Mouse (Mus musculus) layer of hippocampus, postnatal 36 days (tissue): ENCODE data around the gene Exo5. TPM values are rescaled to one million over a fixed set of nuclear protein-coding genes. Genes with fewer than 3 reads are reported as not detected.
A peak's percentile ranks its signal among the peaks of the same experiment; 100 is the strongest.

Source experiments
- DNase-seq, 2 experiments: peaks; one replicate each; pipeline ENCODE4 v3.0.0; 2022
- total RNA-seq, 2 experiments: library from RNA; stranded (reverse); gene quantifications; 2 replicates each; pipeline ENCODE4 v1.2.3; 2021

Gene Exo5
- total RNA-seq = 10 to 100 TPM; 11.6 to 13.0 TPM

GRCm38 (mm10) chr4:120924554-120925299 lies at the start of gene Exo5:
Gene Exo5, minus strand, starts transcription at chr4:120925017.
- DNase-seq = peak; percentile 84 to 86

GRCm38 (mm10) chr4:120971842-120972241 lies 47.0 kb upstream of the Exo5 start:
- no peak for DNase-seq

GRCm38 (mm10) chr4:120969382-120970146 lies 44.7 kb upstream of the Exo5 start:
- DNase-seq = peak in 1 of 2 experiments; percentile 26

DNA sequence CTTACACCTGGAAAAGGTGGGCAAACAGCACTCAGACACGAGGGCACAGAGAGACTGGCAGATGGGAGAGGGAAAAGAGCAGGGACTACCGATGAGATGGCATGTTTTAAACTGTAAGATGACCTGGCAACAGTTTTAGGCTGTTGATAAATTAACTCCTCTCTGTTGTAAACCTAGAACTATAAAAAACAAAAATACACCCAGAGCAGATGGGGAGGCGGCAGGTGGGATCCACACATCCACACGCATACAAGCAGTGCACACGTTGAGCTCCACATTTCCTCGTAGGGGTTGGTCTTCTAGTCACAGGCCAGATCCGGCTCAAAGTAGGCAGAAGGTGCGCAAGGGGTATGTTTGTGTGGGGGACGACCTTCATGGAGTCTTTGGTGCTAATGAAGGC lies 43.7 kb upstream of the Exo5 start:
- no peak for DNase-seq

DNA sequence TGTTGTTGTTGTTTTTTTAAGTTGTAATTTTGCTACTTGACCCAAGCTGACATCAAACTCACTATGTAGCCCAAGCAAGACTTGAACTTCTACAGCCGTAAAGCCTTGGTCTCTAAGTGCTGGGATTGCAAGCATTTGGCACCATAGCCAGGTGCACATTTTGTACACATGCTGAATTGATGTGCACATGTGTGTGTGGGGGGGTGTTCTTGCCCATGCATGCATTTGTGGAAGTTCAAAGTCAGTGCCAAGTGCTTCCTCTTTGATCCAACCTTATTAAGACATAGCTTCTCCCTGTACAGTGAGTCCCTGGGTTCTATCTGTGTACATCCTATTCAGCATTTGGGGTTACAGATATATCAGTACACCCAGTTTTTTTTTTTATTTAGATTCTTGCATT lies 30.8 kb upstream of the Exo5 start:
- DNase-seq = no peak

DNA sequence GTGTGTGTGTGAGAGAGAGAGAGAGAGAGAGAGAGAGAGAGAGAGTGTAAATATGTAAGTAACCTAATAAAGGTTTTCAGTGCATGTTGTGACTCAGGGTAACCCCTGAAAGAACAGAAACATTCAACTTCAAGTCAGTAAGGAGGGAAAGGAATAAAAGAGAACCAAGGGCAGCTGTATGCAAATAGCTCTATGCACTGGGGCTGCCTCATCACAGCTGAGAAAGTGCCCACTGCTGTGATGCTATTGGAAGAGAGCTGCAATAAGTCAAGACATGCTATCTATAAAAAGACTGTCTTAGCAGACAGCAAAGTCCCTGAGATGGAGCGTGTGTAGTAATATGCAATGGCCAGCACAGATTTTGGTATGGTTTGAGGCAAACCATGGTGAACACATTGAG lies 28.9 kb upstream of the Exo5 start:
- no peak for DNase-seq

GRCm38 (mm10) chr4:120953038-120953437 lies 28.2 kb upstream of the Exo5 start:
- no peak for DNase-seq

GRCm38 (mm10) chr4:120952163-120952562 lies 27.3 kb upstream of the Exo5 start:
- DNase-seq = no peak

- peak; percentile 84 for DNase-seq
Observed at GRCm38 (mm10) chr4:120951428-120951973, 26.7 kb upstream of the Exo5 start, which contains the start of gene Zfp69. Gene Zfp69, minus strand, starts transcription at chr4:120951699.

DNA sequence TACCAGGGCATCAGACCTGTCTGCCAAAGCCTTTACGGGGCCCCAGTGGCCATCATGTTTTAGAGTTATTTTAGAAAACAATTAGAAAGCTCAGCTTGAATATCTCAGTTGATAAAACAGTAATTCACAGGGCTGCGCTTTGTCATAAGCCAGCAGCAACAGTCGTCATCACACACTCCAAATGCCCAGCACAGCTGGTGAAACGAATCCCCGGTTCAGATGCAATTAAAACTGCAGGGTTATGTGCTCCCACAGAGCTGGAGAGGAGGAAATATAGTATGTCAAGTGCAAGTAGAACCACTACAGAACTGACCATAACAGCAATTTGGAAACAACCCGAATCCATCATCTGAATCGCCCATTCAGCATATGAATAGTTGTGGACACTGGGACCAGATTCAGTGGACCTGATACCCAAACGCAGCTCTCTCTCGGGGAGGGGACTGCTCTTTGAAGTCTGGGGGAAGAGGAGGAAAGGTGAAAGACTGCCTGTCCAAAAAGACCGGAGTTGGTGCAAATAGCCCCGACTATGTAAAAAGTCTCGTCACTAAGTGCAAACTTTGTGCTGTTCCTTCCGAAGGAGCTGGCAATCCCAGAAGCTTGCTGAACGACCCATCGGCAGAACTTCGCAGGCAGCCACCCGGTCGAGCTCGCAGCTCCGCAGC lies 26.1 kb upstream of the Exo5 start:
- DNase-seq = no peak

- no peak for DNase-seq
Observed at GRCm38 (mm10) chr4:120948938-120949337, 24.1 kb upstream of the Exo5 start.

GRCm38 (mm10) chr4:120935006-120935405 lies 10.2 kb upstream of the Exo5 start:
- no peak for DNase-seq

DNA sequence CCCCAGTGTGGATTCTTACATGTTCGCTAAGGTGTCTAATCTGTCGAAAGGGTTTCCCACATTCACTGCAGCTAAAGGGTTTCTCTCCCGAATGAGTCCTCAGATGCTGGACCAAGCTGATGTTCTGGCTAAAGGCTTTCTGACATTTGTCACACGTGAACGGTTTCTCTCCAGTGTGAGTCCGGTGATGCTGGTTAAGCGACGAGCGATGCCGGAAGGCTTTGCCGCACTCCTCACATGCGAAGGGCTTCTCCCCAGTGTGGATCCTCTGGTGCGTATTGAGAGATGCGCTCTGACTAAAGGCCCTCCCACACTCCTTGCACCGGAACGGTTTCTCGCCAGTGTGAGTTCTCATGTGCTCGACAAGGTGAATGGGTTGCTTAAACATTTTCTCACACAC lies 5.9 kb upstream of the Exo5 start:
- DNase-seq = no peak

- no peak for DNase-seq
Observed at GRCm38 (mm10) chr4:120928686-120929085, 3.9 kb upstream of the Exo5 start.

DNA sequence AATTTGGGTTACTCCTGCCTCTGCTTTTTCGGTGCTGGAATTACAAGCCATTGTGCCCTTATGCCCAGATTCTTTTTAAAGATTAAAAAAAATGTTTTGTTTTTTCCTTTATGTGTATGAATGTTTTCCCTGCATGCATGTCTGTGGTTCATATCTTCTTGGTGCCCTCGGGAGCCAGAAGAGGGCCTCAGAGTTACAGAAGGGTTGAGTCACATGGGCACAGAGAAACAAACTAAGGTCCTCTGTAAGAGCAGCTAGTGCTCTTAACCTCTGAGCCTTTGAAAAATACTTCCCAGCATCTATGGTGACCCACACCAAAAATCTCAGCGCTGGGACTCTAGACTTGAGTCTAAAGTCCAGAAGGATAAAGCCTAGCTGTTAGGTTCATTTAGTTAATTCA lies 569 bp upstream of the Exo5 start:
- no peak for DNase-seq

DNA sequence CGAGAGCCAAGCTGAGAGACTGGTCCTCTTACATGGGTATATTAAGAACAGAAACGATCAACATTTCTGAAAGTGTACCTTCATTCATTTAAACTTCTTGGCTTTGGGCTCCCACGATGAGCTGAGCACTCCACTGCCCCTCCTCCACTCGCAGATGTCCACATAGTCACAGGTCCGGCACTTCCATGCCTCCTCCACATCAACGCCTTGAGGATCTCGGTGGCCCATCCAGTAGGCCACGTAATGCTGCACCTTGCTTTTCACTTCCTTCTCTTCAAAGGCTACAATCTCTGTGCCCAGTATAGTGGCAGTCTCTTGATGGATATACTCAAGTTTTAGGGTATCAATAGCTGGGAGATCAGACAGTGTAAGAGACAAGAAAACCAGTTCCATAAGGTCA lies 3.4 kb downstream of the Exo5 start:
- DNase-seq = no peak

GRCm38 (mm10) chr4:120914501-120914900 lies 10.3 kb downstream of the Exo5 start:
- DNase-seq = no peak

DNA sequence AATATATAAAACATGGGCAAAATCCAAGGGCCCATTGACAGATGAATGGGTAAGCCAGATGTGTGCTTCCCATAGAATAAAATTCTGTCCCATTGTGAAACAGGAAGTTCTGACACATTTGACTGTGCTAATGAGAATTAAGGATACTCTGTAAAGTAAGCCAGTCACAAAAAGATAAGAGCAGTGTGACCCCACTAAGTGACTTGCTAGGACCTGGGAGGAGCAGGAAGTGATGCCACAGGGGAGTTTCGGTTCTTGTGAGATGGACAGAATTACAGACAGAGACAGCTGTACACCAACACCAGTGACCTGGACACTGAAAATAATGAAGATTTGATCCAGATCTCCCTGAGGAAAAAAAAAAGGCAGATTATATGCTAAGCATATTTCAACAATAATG lies 11.0 kb downstream of the Exo5 start:
- no peak for DNase-seq

GRCm38 (mm10) chr4:120913443-120913842 lies 11.4 kb downstream of the Exo5 start:
- no peak for DNase-seq

GRCm38 (mm10) chr4:120912866-120913265 lies 12.0 kb downstream of the Exo5 start:
- DNase-seq = no peak

DNA sequence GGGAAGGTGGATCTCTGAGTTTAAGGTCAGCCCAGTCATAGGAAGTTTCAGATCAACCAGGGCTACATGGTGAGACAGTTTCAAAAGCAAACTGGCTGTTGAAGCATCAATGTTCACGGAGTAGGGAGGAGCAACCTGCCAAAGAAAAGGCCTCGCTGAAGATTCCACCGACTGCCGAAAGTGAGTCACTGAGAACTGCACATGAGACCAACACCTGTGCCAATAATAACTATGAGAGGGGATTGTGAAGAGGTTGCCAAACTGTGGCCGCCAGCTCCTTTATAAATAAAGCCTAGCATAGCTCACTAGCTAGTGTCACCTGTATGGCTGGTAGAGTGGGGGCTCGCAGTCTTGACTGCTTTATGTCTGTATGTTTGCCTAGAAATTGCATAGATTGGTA lies 13.7 kb downstream of the Exo5 start:
- DNase-seq = no peak

GRCm38 (mm10) chr4:120909558-120910150 lies 15.2 kb downstream of the Exo5 start:
- peak; percentile 27 to 36 for DNase-seq

DNA sequence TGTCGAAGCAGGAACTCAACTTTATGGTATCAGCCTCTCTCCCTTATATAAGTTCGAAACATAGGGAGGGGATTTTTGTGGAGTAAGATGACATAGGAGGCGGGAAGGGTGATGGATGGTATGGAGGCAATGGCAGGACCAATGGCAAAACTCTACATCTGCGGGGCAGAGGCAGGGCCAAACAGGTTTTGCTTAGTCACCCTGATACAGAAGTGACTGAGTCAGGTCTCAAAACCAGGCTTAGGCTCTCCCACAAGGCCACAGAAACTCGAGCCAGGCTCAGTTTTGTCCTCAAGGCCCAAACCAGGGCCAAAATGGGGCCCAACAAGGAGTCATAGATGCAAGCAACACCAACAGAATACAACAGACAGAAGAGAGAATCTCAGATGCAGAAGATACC lies 19.2 kb downstream of the Exo5 start:
- no peak for DNase-seq
